Mouse (Mus musculus) adrenal gland (tissue): ENCODE data around the gene Ghdc.
"Not testable (repeated sequence)": the region's sequence is repeated elsewhere in the genome, so short reads cannot be mapped to it uniquely, and the experiment has no call there.

Experiments
- intact Hi-C: fragments of 180-260 bp; cut with DNase I; formaldehyde crosslinking; loops from one replicate; pipeline ENCODE4 v1.15.1; 2025
- long read RNA-seq, 2 experiments: library from polyadenylated mRNA; unstranded; transcript quantifications; one replicate each; pipeline ENCODE4 v2.0.0; 2020; ENCODE audit warnings: borderline replicate concordance in 1 of 2; ENCODE audit not compliant: insufficient replicate concordance in 1 of 2

The Ghdc gene
- long read RNA-seq, experiment 1, transcript Ghdc-201 (9 exons, 2,462 nt) = major isoform, 17 of 22 reads
- long read RNA-seq, experiment 1, partial matches to known transcripts = 2 of 22 reads
- long read RNA-seq, experiment 1, other reads (novel, unspliced or antisense) = 3 of 22 reads
- long read RNA-seq, experiment 2, transcript Ghdc-201 (9 exons, 2,462 nt) = major isoform, 16 of 26 reads
- long read RNA-seq, experiment 2, partial matches to known transcripts = 6 of 26 reads
- long read RNA-seq, experiment 2, other reads (novel, unspliced or antisense) = 4 of 26 reads

- intact Hi-C loops = no loop called here
Observed at GRCm38 (mm10) chr11:100770646-100771408, at the start of gene Ghdc. Gene Ghdc, minus strand, starts transcription at chr11:100770957.

- intact Hi-C loops = no loop called here
Observed at GRCm38 (mm10) chr11:100820047-100820446, 49.3 kb upstream of the Ghdc start.

- intact Hi-C loops = no loop called here
Observed at GRCm38 (mm10) chr11:100819626-100820025, 48.9 kb upstream of the Ghdc start.

GRCm38 (mm10) chr11:100819048-100819447, 48.3 kb upstream of the Ghdc start:
- intact Hi-C loops = no loop called here

- intact Hi-C loops = no loop called here
Observed at GRCm38 (mm10) chr11:100818359-100819012, 47.7 kb upstream of the Ghdc start.

GRCm38 (mm10) chr11:100817311-100817710, 46.6 kb upstream of the Ghdc start:
- intact Hi-C loops = no loop called here

- intact Hi-C loops = no loop called here
Observed at GRCm38 (mm10) chr11:100816801-100817200, 46.0 kb upstream of the Ghdc start.

- intact Hi-C loops = no loop called here
Observed at GRCm38 (mm10) chr11:100816342-100816741, 45.6 kb upstream of the Ghdc start.

GRCm38 (mm10) chr11:100814498-100814897, 43.7 kb upstream of the Ghdc start:
- intact Hi-C loops = no loop called here

- intact Hi-C loops = no loop called here
Observed at GRCm38 (mm10) chr11:100811132-100811531, 40.4 kb upstream of the Ghdc start.

- intact Hi-C loops = no loop called here
Observed at GRCm38 (mm10) chr11:100810516-100810915, 39.8 kb upstream of the Ghdc start.

GRCm38 (mm10) chr11:100806380-100807305, 35.9 kb upstream of the Ghdc start:
- intact Hi-C loops = no loop called here

- intact Hi-C loops = no loop called here
Observed at GRCm38 (mm10) chr11:100805535-100805934, 34.8 kb upstream of the Ghdc start.

- intact Hi-C loops = no loop called here
Observed at GRCm38 (mm10) chr11:100804409-100804808, 33.7 kb upstream of the Ghdc start.

GRCm38 (mm10) chr11:100799426-100799825, 28.7 kb upstream of the Ghdc start:
- intact Hi-C loops = no loop called here

GRCm38 (mm10) chr11:100796585-100796984, 25.8 kb upstream of the Ghdc start:
- intact Hi-C loops = no loop called here

GRCm38 (mm10) chr11:100795386-100795785, 24.6 kb upstream of the Ghdc start:
- intact Hi-C loops = no loop called here

GRCm38 (mm10) chr11:100791457-100792049, 20.8 kb upstream of the Ghdc start:
- intact Hi-C loops = no loop called here

GRCm38 (mm10) chr11:100790644-100791043, 19.9 kb upstream of the Ghdc start:
- intact Hi-C loops = not testable (repeated sequence)

- intact Hi-C loops = no loop called here
Observed at GRCm38 (mm10) chr11:100789702-100790101, 18.9 kb upstream of the Ghdc start.

- intact Hi-C loops = no loop called here
Observed at GRCm38 (mm10) chr11:100785774-100786173, 15.0 kb upstream of the Ghdc start.
